Mouse (Mus musculus) megakaryocyte, embryonic 14.5 days (primary cell): ENCODE measurements around the gene Vps13d. TPM values are rescaled to one million over a fixed set of nuclear protein-coding genes. Genes with fewer than 3 reads are reported as not detected.

ENCODE experiments used
- H3K27me3 ChIP-seq: replicated peaks from 2 replicates; pipeline ENCODE3; 2012; ENCODE audit warnings: inconsistent platforms
- H3K36me3 ChIP-seq: replicated peaks from 2 replicates; pipeline ENCODE3; 2012; ENCODE audit warnings: low read length, inconsistent platforms, mixed read lengths
- H3K4me1 ChIP-seq: 2 replicates; pipeline ENCODE4 v1.6.1; 2012; ENCODE audit warnings: inconsistent platforms
- H3K4me3 ChIP-seq: replicated peaks from 2 replicates; pipeline ENCODE3; 2012; ENCODE audit warnings: moderate library complexity, mild to moderate bottlenecking, inconsistent platforms
- H3K9me3 ChIP-seq: 2 replicates; pipeline ENCODE4 v1.6.1; 2012; ENCODE audit warnings: inconsistent platforms
- FLI1 ChIP-seq: IDR thresholded peaks from 2 replicates; pipeline ENCODE4 v1.6.1; 2012; ENCODE audit warnings: low read length, inconsistent platforms, mixed read lengths
- GATA1 ChIP-seq: IDR thresholded peaks from 3 replicates; pipeline ENCODE4 v1.6.1; 2012; ENCODE audit warnings: mixed read lengths, low read length, inconsistent platforms, borderline replicate concordance
- polyA plus RNA-seq: library from polyadenylated mRNA; stranded (reverse); fragments of >175 nt; gene quantifications from 2 replicates; pipeline ENCODE4 v1.2.3, GENCODE M21; 2012; ENCODE audit warnings: low replicate concordance; ENCODE audit not compliant: insufficient read depth

Gene Vps13d
- polyA plus RNA-seq, 1 experiment = 20.6 TPM

DNA sequence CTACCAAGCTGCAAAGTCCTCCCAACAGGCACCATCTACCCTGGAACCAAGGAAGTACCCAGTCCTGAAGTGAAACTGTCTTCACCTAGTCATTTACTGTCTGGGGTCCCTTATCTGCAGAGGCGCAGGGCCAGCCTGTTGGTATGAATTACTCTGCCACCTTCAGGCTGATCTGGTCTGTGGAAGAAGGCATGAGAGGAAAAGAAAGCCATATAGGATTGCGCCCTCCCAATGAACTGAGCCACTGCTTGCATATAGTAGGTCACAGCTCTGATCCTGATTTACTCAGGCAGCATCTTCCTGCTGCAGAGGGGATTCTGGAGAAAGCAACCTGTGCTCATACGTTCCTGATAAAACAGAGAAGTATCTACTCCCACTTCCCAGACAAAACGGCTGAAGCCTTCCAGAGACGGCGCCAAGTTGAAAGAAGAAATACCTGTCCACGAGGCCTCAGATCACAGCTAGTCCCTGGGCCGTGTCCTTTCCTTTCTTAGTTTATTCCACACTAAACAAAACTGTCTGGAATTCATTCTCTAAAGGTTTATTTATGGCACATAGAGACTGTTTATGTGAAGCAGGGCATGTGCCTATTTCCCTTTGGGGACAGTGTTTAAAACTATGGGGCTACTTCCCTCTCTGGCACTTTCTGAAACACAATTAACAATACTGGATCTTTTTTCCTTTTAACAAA is 144.1 kb downstream of the Vps13d start:
- peaks cover 94% of the 10 kb centered on the region for H3K4me1 ChIP-seq
- H3K9me3 ChIP-seq = no peaks in the 10 kb centered on the region
- H3K4me3 ChIP-seq = peak overlapping the region; percentile 53
- H3K27me3 ChIP-seq = no peaks in the 10 kb centered on the region
- TF ChIP-seq GATA1 (no peak; the same call in 2 of the 3 replicates), FLI1 (no peak)
- H3K36me3 ChIP-seq = peaks cover 92% of the 10 kb centered on the region

GRCm38 (mm10) chr4:145047964-145048363 is 146.8 kb downstream of the Vps13d start:
- Histone ChIP-seq H3K4me1 (peaks cover 95% of the 10 kb centered on the region), H3K9me3 (no peaks in the 10 kb centered on the region), H3K27me3 (no peaks in the 10 kb centered on the region), H3K4me3 (no peak overlapping the region), H3K36me3 (peaks cover 92% of the 10 kb centered on the region)
- TF ChIP-seq GATA1 = no peak
- TF ChIP-seq FLI1 = no peak

- peaks cover 96% of the 10 kb centered on the region for H3K4me1 ChIP-seq
Measured at GRCm38 (mm10) chr4:145046032-145046401, 148.8 kb downstream of the Vps13d start.

GRCm38 (mm10) chr4:145045312-145046031 is 149.3 kb downstream of the Vps13d start:
- H3K36me3 ChIP-seq = peaks cover 92% of the 10 kb centered on the region

More at GRCm38 (mm10) chr4:145046032-145046401, 148.8 kb downstream of the Vps13d start:
- Histone ChIP-seq H3K4me3 (no peak overlapping the region), H3K9me3 (no peaks in the 10 kb centered on the region), H3K36me3 (peaks cover 92% of the 10 kb centered on the region), H3K27me3 (no peaks in the 10 kb centered on the region)
- TF ChIP-seq FLI1 (no peak), GATA1 (no peak)

DNA sequence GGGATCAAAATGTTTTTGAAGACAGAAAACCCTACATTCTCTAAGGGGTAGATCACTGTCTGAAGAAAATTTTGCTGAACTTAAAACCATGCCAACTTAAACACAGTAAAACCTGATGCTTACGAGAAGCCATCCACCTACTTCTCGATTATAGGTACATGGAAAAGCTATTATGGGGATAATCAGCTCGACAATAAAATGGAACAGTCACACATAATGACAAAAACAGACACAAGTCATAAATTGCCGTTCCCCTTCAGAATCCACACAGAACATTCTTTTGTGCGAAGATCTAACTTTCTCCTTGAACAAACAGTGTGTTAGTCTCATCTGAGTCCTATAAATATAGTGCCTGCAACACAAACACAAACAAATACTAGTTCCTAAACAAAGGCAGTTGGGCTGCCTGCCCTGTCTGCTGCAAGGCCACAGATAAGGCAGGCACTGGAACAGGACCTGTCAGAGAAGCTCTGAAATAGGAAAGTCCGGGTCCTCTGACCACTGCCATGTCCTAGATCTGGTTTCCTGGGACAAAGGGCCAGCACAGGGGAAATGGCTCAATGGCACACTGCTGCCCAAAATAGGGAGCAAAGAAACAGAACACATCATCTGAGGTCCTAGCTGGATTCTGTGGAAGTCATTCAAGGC is 153.5 kb downstream of the Vps13d start:
- Histone ChIP-seq H3K36me3 (peaks cover 100% of the 10 kb centered on the region), H3K27me3 (no peaks in the 10 kb centered on the region), H3K9me3 (no peaks in the 10 kb centered on the region), H3K4me1 (peaks cover 99% of the 10 kb centered on the region), H3K4me3 (no peak overlapping the region)
- TF ChIP-seq GATA1 (peak; percentile 25; the same call in 1 of the 3 replicates), FLI1 (no peak)

More at GRCm38 (mm10) chr4:145045312-145046031, 149.3 kb downstream of the Vps13d start:
- Histone ChIP-seq H3K4me3 (no peak overlapping the region), H3K9me3 (no peaks in the 10 kb centered on the region), H3K27me3 (no peaks in the 10 kb centered on the region), H3K4me1 (peaks cover 96% of the 10 kb centered on the region)
- TF ChIP-seq GATA1 = no peak
- no peak for TF ChIP-seq FLI1

- Histone ChIP-seq H3K36me3 (peaks cover 88% of the 10 kb centered on the region), H3K9me3 (no peaks in the 10 kb centered on the region), H3K4me1 (peaks cover 100% of the 10 kb centered on the region), H3K4me3 (no peak overlapping the region), H3K27me3 (no peaks in the 10 kb centered on the region)
- TF ChIP-seq GATA1 (no peak), FLI1 (no peak)
Measured at GRCm38 (mm10) chr4:145037631-145038416, 157.0 kb downstream of the Vps13d start.

GRCm38 (mm10) chr4:145037006-145037405 is 157.8 kb downstream of the Vps13d start:
- Histone ChIP-seq H3K27me3 (no peaks in the 10 kb centered on the region), H3K4me3 (no peak overlapping the region), H3K36me3 (peaks cover 87% of the 10 kb centered on the region), H3K9me3 (no peaks in the 10 kb centered on the region), H3K4me1 (peaks cover 100% of the 10 kb centered on the region)
- TF ChIP-seq FLI1 (no peak), GATA1 (no peak)

GRCm38 (mm10) chr4:145035450-145035849 is 159.4 kb downstream of the Vps13d start:
- TF ChIP-seq FLI1 (no peak), GATA1 (no peak)
- no peaks in the 10 kb centered on the region for H3K27me3 ChIP-seq
- H3K4me1 ChIP-seq = peaks cover 100% of the 10 kb centered on the region
- H3K4me3 ChIP-seq = no peak overlapping the region
- H3K9me3 ChIP-seq = no peaks in the 10 kb centered on the region
- peaks cover 87% of the 10 kb centered on the region for H3K36me3 ChIP-seq
